Mouse (Mus musculus) ES-Bruce4 (cell line): Measurements from ENCODE around the gene Rarres2.

Experiments
- CTCF ChIP-seq: IDR thresholded peaks from one replicate; pipeline ENCODE4 v1.8.1; 2011; ENCODE audit warnings: low read depth, low read length
- EP300 ChIP-seq: IDR thresholded peaks from 2 replicates; pipeline ENCODE4 v1.6.1; 2011; ENCODE audit warnings: low read depth, low read length; ENCODE audit not compliant: insufficient read depth
- POLR2A ChIP-seq: IDR thresholded peaks from one replicate; pipeline ENCODE4 v1.8.1; 2011; ENCODE audit warnings: low read length; ENCODE audit not compliant: insufficient read depth

GRCm38 (mm10) chr6:48596545-48597232, 24.1 kb upstream of the Rarres2 start:
- no peak for TF ChIP-seq EP300
- TF ChIP-seq POLR2A = no peak
- no peak for TF ChIP-seq CTCF
